Mouse (Mus musculus): ENCODE results near the gene Atad3a. TPM values are rescaled to one million over a fixed set of nuclear protein-coding genes. Genes with fewer than 3 reads are reported as not detected.

Atad3a gene
- polyA plus RNA-seq, 1 experiment from 2014 or later = 87.7 TPM

DNA sequence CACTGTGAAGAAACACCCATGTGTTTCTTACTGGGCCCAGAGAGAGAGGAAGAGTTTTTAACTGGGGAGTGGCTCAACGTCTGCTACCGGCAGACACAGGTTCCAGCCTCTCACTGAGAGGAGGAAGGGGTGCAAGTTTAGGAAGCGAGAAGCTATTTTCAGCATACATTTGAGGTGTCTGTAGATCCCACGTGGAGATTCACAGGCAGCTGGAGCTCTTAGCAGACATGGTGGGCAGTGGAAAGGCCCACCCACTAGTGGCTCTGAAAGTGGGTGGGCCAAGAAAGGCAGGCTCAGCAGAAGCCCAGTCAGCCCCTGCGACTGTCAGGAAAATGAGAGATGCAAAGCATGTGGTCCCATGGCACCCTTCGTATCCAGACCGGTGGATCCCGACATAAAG, 22.6 kb downstream of the Atad3a start:
- Histone ChIP-seq H3K27ac (replicated peaks) (no peak overlapping the region), H3K9me3 (no peaks in the 10 kb centered on the region), H3K9ac (no peak overlapping the region), H3K27me3 (replicated peaks) (no peaks in the 10 kb centered on the region), H3K4me2 (no peak overlapping the region), H3K36me3 (peaks cover 51% of the 10 kb centered on the region), H3K4me3 (no peak overlapping the region), H3K4me1 (peaks cover 18% of the 10 kb centered on the region)
- ATAC-seq (ENCODE audit: extremely low read depth, insufficient number of reproducible peaks, low FRiP score, low TSS enrichment) = no peak
- 54% methylated on average over 8 of the region's 8 CpGs for WGBS

DNA sequence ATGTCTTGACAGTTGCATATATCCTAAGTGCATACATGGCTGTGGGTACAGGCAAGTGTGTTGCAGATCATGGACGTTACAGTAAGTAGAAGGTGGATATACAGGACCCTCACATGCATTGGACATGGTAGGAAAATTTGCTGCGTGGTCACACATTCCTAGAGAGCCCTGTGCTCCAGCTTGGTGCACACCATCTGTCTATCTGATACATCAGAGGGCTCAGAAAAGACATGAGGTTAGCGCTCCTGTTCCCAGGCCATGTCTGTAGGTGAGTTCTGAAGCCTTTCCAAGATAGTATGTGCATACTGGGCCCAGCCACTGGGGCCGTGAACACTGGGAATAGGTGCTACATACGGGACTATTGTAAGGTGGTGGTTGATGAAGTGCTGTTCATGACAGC, 24.5 kb downstream of the Atad3a start:
- no peaks in the 10 kb centered on the region for H3K9me3 ChIP-seq
- H3K4me1 ChIP-seq = peaks cover 18% of the 10 kb centered on the region
- H3K27me3 ChIP-seq (replicated peaks) = no peaks in the 10 kb centered on the region
- H3K36me3 ChIP-seq = peaks cover 50% of the 10 kb centered on the region
- no peak overlapping the region for H3K27ac ChIP-seq (replicated peaks)
- no peak overlapping the region for H3K4me2 ChIP-seq
- no peak for ATAC-seq (ENCODE audit: extremely low read depth, insufficient number of reproducible peaks, low FRiP score, low TSS enrichment)
- H3K4me3 ChIP-seq = no peak overlapping the region
- 88% methylated on average over 5 of the region's 5 CpGs for WGBS
- no peak overlapping the region for H3K9ac ChIP-seq

GRCm38 (mm10) chr4:155735788-155736187, 25.1 kb downstream of the Atad3a start:
- Histone ChIP-seq H3K4me2 (peak overlapping the region; percentile 92), H3K9me3 (no peaks in the 10 kb centered on the region), H3K4me1 (peaks cover 18% of the 10 kb centered on the region), H3K36me3 (peaks cover 50% of the 10 kb centered on the region), H3K27me3 (replicated peaks) (no peaks in the 10 kb centered on the region), H3K27ac (replicated peaks) (no peak overlapping the region), H3K9ac (peak overlapping the region; percentile 91), H3K4me3 (peak overlapping the region; percentile 84)
- WGBS = 81% methylated on average over 5 of the region's 5 CpGs
- ATAC-seq (ENCODE audit: extremely low read depth, insufficient number of reproducible peaks, low FRiP score, low TSS enrichment) = no peak

- peak overlapping the region; percentile 91 for H3K9ac ChIP-seq
- peak overlapping the region; percentile 87 for H3K27ac ChIP-seq (replicated peaks)
- WGBS = 1% methylated on average over 46 of the region's 79 CpGs
- peak overlapping the region; percentile 92 for H3K4me2 ChIP-seq
- no peaks in the 10 kb centered on the region for H3K27me3 ChIP-seq (replicated peaks)
- peaks cover 18% of the 10 kb centered on the region for H3K4me1 ChIP-seq
- peaks cover 48% of the 10 kb centered on the region for H3K36me3 ChIP-seq
- peak; percentile 26; the same call in 1 of the 2 replicates for ATAC-seq (ENCODE audit: extremely low read depth, insufficient number of reproducible peaks, low FRiP score, low TSS enrichment)
- no peaks in the 10 kb centered on the region for H3K9me3 ChIP-seq
- peak overlapping the region; percentile 84 for H3K4me3 ChIP-seq
These were observed 25.8 kb downstream of the Atad3a start for GRCm38 (mm10) chr4:155734951-155735702.

GRCm38 (mm10) chr4:155734350-155734941, 26.4 kb downstream of the Atad3a start, which contains the start of gene Tmem240:
TSS of gene Tmem240 (plus strand) at chr4:155734800.
- H3K36me3 ChIP-seq = peaks cover 47% of the 10 kb centered on the region
- peak within 1 kb of the TSS; percentile 84 for H3K4me3 ChIP-seq
- H3K27ac ChIP-seq (replicated peaks) = peak within 1 kb of the TSS; percentile 87
- H3K9me3 ChIP-seq = no peaks in the 10 kb centered on the region
- peak within 1 kb of the TSS; percentile 91 for H3K9ac ChIP-seq
- under 1% methylated on average over 34 of the region's 35 CpGs for WGBS
- peak; percentile 76 for ATAC-seq (ENCODE audit: extremely low read depth, insufficient number of reproducible peaks, low FRiP score, low TSS enrichment)
- H3K27me3 ChIP-seq (replicated peaks) = no peaks in the 10 kb centered on the region
- H3K4me1 ChIP-seq = peaks cover 18% of the 10 kb centered on the region
- H3K4me2 ChIP-seq = peak within 1 kb of the TSS; percentile 92

GRCm38 (mm10) chr4:155733267-155733666, 27.6 kb downstream of the Atad3a start:
- Histone ChIP-seq H3K9me3 (no peaks in the 10 kb centered on the region), H3K9ac (no peak overlapping the region; the same call in 1 of the 2 replicates), H3K36me3 (peaks cover 44% of the 10 kb centered on the region), H3K4me3 (no peak overlapping the region), H3K4me2 (peak overlapping the region; percentile 92; the same call in 1 of the 2 replicates), H3K27ac (replicated peaks) (no peak overlapping the region), H3K4me1 (peaks cover 18% of the 10 kb centered on the region), H3K27me3 (replicated peaks) (no peaks in the 10 kb centered on the region)
- WGBS = 84% methylated on average over 10 of the region's 10 CpGs
- no peak for ATAC-seq (ENCODE audit: extremely low read depth, insufficient number of reproducible peaks, low FRiP score, low TSS enrichment)

- H3K27ac ChIP-seq (replicated peaks) = no peak overlapping the region
- ATAC-seq (ENCODE audit: extremely low read depth, insufficient number of reproducible peaks, low FRiP score, low TSS enrichment) = no peak
- no peaks in the 10 kb centered on the region for H3K9me3 ChIP-seq
- H3K36me3 ChIP-seq = peaks cover 58% of the 10 kb centered on the region
- H3K4me1 ChIP-seq = no peaks in the 10 kb centered on the region
- WGBS = 80% methylated on average over 2 of the region's 2 CpGs
- H3K4me3 ChIP-seq = no peak overlapping the region
- no peaks in the 10 kb centered on the region for H3K27me3 ChIP-seq (replicated peaks)
- H3K9ac ChIP-seq = no peak overlapping the region
- no peak overlapping the region for H3K4me2 ChIP-seq
These were observed 32.9 kb downstream of the Atad3a start for GRCm38 (mm10) chr4:155727993-155728392.

DNA sequence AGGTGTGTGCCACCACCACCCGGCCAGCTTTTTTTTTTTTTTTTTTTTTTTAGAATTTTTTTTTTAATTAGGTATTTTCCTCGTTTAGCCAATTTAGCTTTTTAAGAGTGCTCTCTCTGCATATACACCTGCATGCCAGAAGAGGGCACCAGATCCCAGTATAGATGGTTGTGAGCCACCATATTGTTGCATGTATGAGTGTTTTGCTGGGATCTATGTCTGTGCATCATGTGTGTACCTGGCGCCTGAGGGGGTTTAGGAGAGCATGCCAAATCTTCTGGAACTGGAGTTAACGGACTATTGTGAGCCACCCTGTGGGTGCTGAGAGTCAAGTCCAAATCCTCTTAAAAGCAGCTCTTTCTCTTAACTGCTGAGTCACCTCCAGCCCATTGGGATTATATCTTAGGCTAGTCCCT, 39.2 kb downstream of the Atad3a start:
- no peak overlapping the region for H3K4me2 ChIP-seq
- no peaks in the 10 kb centered on the region for H3K27me3 ChIP-seq (replicated peaks)
- H3K9ac ChIP-seq = no peak overlapping the region
- H3K36me3 ChIP-seq = peaks cover 52% of the 10 kb centered on the region
- H3K27ac ChIP-seq (replicated peaks) = no peak overlapping the region
- H3K4me1 ChIP-seq = no peaks in the 10 kb centered on the region
- 71% methylated on average over 4 of the region's 4 CpGs for WGBS
- H3K9me3 ChIP-seq = no peaks in the 10 kb centered on the region
- ATAC-seq (ENCODE audit: extremely low read depth, insufficient number of reproducible peaks, low FRiP score, low TSS enrichment) = no peak
- no peak overlapping the region for H3K4me3 ChIP-seq

- Histone ChIP-seq H3K27me3 (replicated peaks) (no peaks in the 10 kb centered on the region), H3K9ac (0 out of 2 replicates have a peak overlapping the region, but pooled peaks have one; percentile 14), H3K4me1 (peaks cover 40% of the 10 kb centered on the region), H3K27ac (replicated peaks) (peak overlapping the region; percentile 53), H3K4me2 (no peak overlapping the region), H3K9me3 (no peaks in the 10 kb centered on the region), H3K36me3 (peaks cover 18% of the 10 kb centered on the region), H3K4me3 (no peak overlapping the region)
- 60% methylated on average over 6 of the region's 6 CpGs for WGBS
- no peak for ATAC-seq (ENCODE audit: extremely low read depth, insufficient number of reproducible peaks, low FRiP score, low TSS enrichment)
These were observed 50.2 kb downstream of the Atad3a start for GRCm38 (mm10) chr4:155710521-155711252.

DNA sequence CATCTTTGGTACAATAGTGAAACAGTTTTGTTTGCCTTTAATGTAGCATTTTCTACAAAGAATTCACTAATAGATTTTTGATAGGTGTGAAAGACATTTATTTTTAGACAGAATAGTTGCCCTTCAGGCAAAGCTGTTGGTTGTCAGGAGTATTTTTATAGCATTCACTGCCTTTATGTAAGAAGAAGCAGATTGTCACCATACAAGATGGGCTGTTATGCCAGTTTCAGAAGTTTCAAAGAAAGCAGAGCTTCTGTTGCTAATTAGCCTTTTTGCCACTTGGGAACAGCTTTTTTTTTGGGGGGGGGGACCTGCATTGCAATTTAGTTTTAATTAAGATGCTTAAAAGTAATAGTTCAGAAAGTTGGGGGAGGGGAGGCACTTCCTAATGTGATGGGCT, 51.9 kb downstream of the Atad3a start:
- no peak for ATAC-seq (ENCODE audit: extremely low read depth, insufficient number of reproducible peaks, low FRiP score, low TSS enrichment)
- Histone ChIP-seq H3K4me1 (peaks cover 44% of the 10 kb centered on the region), H3K27me3 (replicated peaks) (no peaks in the 10 kb centered on the region), H3K27ac (replicated peaks) (0 out of 2 replicates have a peak overlapping the region, but pooled peaks have one; percentile 12), H3K9ac (no peak overlapping the region), H3K9me3 (no peaks in the 10 kb centered on the region), H3K4me3 (no peak overlapping the region), H3K36me3 (peaks cover under 1% of the 10 kb centered on the region), H3K4me2 (no peak overlapping the region)

DNA sequence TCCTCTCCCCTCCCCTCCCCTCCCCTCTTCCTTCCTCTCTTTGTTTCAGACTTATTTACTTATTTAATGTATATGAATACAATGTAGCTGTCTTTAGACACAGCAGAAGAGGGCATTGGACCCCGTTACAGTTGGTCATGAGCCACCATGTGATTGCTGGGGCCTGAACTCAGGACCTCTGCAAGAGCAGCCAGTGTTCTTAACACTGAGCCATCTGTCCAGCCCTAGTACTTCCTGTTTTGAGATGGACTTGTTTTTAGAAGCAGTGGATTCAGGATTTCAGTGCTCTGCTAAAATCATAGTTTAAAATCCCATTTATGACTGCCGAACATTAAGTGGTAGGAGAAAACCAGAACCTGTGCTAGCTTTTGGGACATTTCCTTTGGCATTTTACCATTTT, 52.3 kb downstream of the Atad3a start:
- Histone ChIP-seq H3K4me3 (no peak overlapping the region), H3K36me3 (no peaks in the 10 kb centered on the region; the same call in 1 of the 2 replicates), H3K4me1 (peaks cover 47% of the 10 kb centered on the region), H3K27ac (replicated peaks) (0 out of 2 replicates have a peak overlapping the region, but pooled peaks have one; percentile 12), H3K9ac (no peak overlapping the region), H3K4me2 (no peak overlapping the region), H3K9me3 (no peaks in the 10 kb centered on the region), H3K27me3 (replicated peaks) (no peaks in the 10 kb centered on the region)
- ATAC-seq (ENCODE audit: extremely low read depth, insufficient number of reproducible peaks, low FRiP score, low TSS enrichment) = no peak
- 65% methylated on average over 2 of the region's 2 CpGs for WGBS
